Mouse (Mus musculus) left cerebral cortex, postnatal 25 days (tissue): ENCODE measurements around the gene Rtn4r. TPM values are rescaled to one million over a fixed set of nuclear protein-coding genes. Genes with fewer than 3 reads are reported as not detected.

ENCODE experiments used
- DNase-seq, 2 experiments: peaks; one replicate each; pipeline ENCODE4 v3.0.0; 2022; ENCODE audit warnings: low spot score in 2 of 2, mixed read lengths in 1 of 2
- intact Hi-C: fragments of 180-260 bp; cut with DNase I; formaldehyde crosslinking; loops from one replicate; pipeline ENCODE4 v1.15.1; 2025
- total RNA-seq, 2 experiments: library from RNA; stranded (reverse); gene quantifications; 2 replicates each; pipeline ENCODE4 v1.2.3; 2021

The Rtn4r gene
- total RNA-seq, 2 experiments from 2014 or later = 119 to 138 TPM

- DNase-seq = no peak
- intact Hi-C loops = no loop called here
Measured at GRCm38 (mm10) chr16:18123471-18123870, 4.0 kb upstream of the Rtn4r start.

GRCm38 (mm10) chr16:18124040-18124439 lies 3.4 kb upstream of the Rtn4r start:
- intact Hi-C loops = no loop called here
- no peak for DNase-seq

- intact Hi-C loops = no loop called here
- no peak for DNase-seq
Measured at GRCm38 (mm10) chr16:18124626-18125025, 2.8 kb upstream of the Rtn4r start.

GRCm38 (mm10) chr16:18125131-18125530 lies 2.3 kb upstream of the Rtn4r start:
- intact Hi-C loops = no loop called here
- DNase-seq = no peak

GRCm38 (mm10) chr16:18126211-18126610 lies 1.2 kb upstream of the Rtn4r start:
- intact Hi-C loops = no loop called here
- DNase-seq = no peak

GRCm38 (mm10) chr16:18127871-18128563 lies 575 bp downstream of the Rtn4r start:
- intact Hi-C loops = loop anchor here (2.0 kb wide), 1 partner anchor 45 kb away; no protein-coding TSS in a partner anchor
- no peak for DNase-seq

GRCm38 (mm10) chr16:18128564-18128935 lies 1.1 kb downstream of the Rtn4r start:
- no peak for DNase-seq
- intact Hi-C loops = loop anchor here (2.0 kb wide), 1 partner anchor 44 kb away; no protein-coding TSS in a partner anchor

GRCm38 (mm10) chr16:18129413-18129812 lies 2.0 kb downstream of the Rtn4r start:
- intact Hi-C loops = loop anchor here (2.0 kb wide), 1 partner anchor 43 kb away; no protein-coding TSS in a partner anchor
- no peak for DNase-seq

- intact Hi-C loops = no loop called here
- DNase-seq = no peak
Measured at GRCm38 (mm10) chr16:18130288-18130687, 2.8 kb downstream of the Rtn4r start.

- intact Hi-C loops = loop anchor here (1.0 kb wide), 1 partner anchor 23 kb away; no protein-coding TSS in a partner anchor
- DNase-seq = no peak
Measured at GRCm38 (mm10) chr16:18130705-18131104, 3.3 kb downstream of the Rtn4r start.

- DNase-seq = peak in 1 of 2 experiments; percentile 88
- intact Hi-C loops = loop anchor here (1.0 kb wide), 1 partner anchor 22 kb away; no protein-coding TSS in a partner anchor
Measured at GRCm38 (mm10) chr16:18131245-18131939, 4.0 kb downstream of the Rtn4r start.

- DNase-seq = no peak
- intact Hi-C loops = no loop called here
Measured at GRCm38 (mm10) chr16:18132026-18132425, 4.6 kb downstream of the Rtn4r start.

GRCm38 (mm10) chr16:18132575-18132974 lies 5.1 kb downstream of the Rtn4r start:
- no peak for DNase-seq
- intact Hi-C loops = no loop called here

GRCm38 (mm10) chr16:18133133-18133920 lies 5.9 kb downstream of the Rtn4r start:
- intact Hi-C loops = no loop called here
- DNase-seq = no peak

GRCm38 (mm10) chr16:18135196-18135595 lies 7.8 kb downstream of the Rtn4r start:
- intact Hi-C loops = no loop called here
- no peak for DNase-seq

GRCm38 (mm10) chr16:18136015-18136414 lies 8.6 kb downstream of the Rtn4r start:
- no peak for DNase-seq
- intact Hi-C loops = no loop called here

GRCm38 (mm10) chr16:18144201-18144600 lies 16.8 kb downstream of the Rtn4r start:
- intact Hi-C loops = no loop called here
- peak; percentile 85 to 95 for DNase-seq

GRCm38 (mm10) chr16:18145341-18145867 lies 18.0 kb downstream of the Rtn4r start:
- no peak for DNase-seq
- intact Hi-C loops = no loop called here

GRCm38 (mm10) chr16:18148208-18148876 lies 20.9 kb downstream of the Rtn4r start:
- intact Hi-C loops = no loop called here
- no peak for DNase-seq
